Mouse (Mus musculus): Measurements from ENCODE around the gene BC005537. TPM values are rescaled to one million over a fixed set of nuclear protein-coding genes. Genes with fewer than 3 reads are reported as not detected.

Gene BC005537
- polyA plus RNA-seq, 1 experiment from 2014 or later = 10.6 TPM

GRCm38 (mm10) chr13:24806079-24806478, 4.6 kb downstream of the BC005537 start:
- peaks cover 59% of the 10 kb centered on the region for H3K36me3 ChIP-seq (replicated peaks; ENCODE audit: insufficient read depth, low read length)

DNA sequence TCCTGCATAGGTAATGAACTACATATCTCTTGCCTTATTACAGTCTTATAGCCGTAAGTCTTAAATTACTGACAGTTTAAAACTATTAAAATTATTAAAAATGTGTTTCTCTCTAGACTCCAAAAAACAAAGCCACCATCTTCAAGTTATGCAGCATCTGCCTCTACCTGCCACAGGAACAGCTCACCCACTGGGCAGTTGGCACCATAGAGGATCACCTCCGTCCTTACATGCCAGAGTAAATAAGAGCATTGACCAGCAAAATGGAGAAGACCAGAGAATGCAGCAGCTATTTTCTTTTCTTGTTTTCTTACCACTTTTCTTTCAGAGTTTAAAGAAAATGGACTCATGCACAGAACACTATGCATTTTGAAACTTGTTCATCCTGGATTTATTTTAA, 11.1 kb downstream of the BC005537 start:
- Histone ChIP-seq H3K4me2 (ENCODE audit: low read depth, low read length) (no peak overlapping the region), H3K4me1 (ENCODE audit: insufficient read depth) (no peaks in the 10 kb centered on the region), H3K27ac (ENCODE audit: low read depth) (no peak overlapping the region), H3K27me3 (ENCODE audit: insufficient read depth, low read length) (no peaks in the 10 kb centered on the region), H3K4me3 (ENCODE audit: low read depth, low read length) (no peak overlapping the region), H3K36me3 (replicated peaks; ENCODE audit: insufficient read depth, low read length) (peaks cover 75% of the 10 kb centered on the region), H3K9ac (replicated peaks) (no peak overlapping the region), H3K9me3 (ENCODE audit: low read length) (no peaks in the 10 kb centered on the region)
- 89% methylated on average over 2 of the region's 2 CpGs for WGBS (ENCODE audit: insufficient replicate concordance)
- DNase-seq (no peak), ATAC-seq (no peak)
- no peak for TF ChIP-seq CTCF (IDR thresholded peaks at IDR 0.05; ENCODE audit: low read depth)
- TF ChIP-seq EP300 (IDR thresholded peaks at IDR 0.05; ENCODE audit: low read depth) = no peak

More at GRCm38 (mm10) chr13:24806079-24806478, 4.6 kb downstream of the BC005537 start:
- Histone ChIP-seq H3K27me3 (ENCODE audit: insufficient read depth, low read length) (no peaks in the 10 kb centered on the region), H3K27ac (ENCODE audit: low read depth) (peak overlapping the region; percentile 37; the same call in 1 of the 2 replicates), H3K4me3 (ENCODE audit: low read depth, low read length) (no peak overlapping the region), H3K4me2 (ENCODE audit: low read depth, low read length) (no peak overlapping the region), H3K9ac (replicated peaks) (no peak overlapping the region), H3K4me1 (ENCODE audit: insufficient read depth) (peaks cover 12% of the 10 kb centered on the region), H3K9me3 (ENCODE audit: low read length) (no peaks in the 10 kb centered on the region)
- TF ChIP-seq CTCF (IDR thresholded peaks at IDR 0.05; ENCODE audit: low read depth) = no peak
- TF ChIP-seq EP300 (IDR thresholded peaks at IDR 0.05; ENCODE audit: low read depth) = no peak
- no peak for ATAC-seq
- peak; percentile 59 for DNase-seq

- Histone ChIP-seq H3K4me1 (ENCODE audit: insufficient read depth) (no peaks in the 10 kb centered on the region), H3K9me3 (ENCODE audit: low read length) (no peaks in the 10 kb centered on the region), H3K27ac (ENCODE audit: low read depth) (no peak overlapping the region), H3K4me2 (ENCODE audit: low read depth, low read length) (no peak overlapping the region), H3K9ac (replicated peaks) (no peak overlapping the region), H3K4me3 (ENCODE audit: low read depth, low read length) (no peak overlapping the region), H3K36me3 (replicated peaks; ENCODE audit: insufficient read depth, low read length) (peaks cover 62% of the 10 kb centered on the region), H3K27me3 (ENCODE audit: insufficient read depth, low read length) (no peaks in the 10 kb centered on the region)
- WGBS (ENCODE audit: insufficient replicate concordance) = 97% methylated on average over 1 of the region's 1 CpGs
- ATAC-seq = no peak
- no peak for TF ChIP-seq CTCF (IDR thresholded peaks at IDR 0.05; ENCODE audit: low read depth)
- no peak for TF ChIP-seq EP300 (IDR thresholded peaks at IDR 0.05; ENCODE audit: low read depth)
- no peak for DNase-seq
Measured at GRCm38 (mm10) chr13:24814616-24815015, 13.2 kb downstream of the BC005537 start.

DNA sequence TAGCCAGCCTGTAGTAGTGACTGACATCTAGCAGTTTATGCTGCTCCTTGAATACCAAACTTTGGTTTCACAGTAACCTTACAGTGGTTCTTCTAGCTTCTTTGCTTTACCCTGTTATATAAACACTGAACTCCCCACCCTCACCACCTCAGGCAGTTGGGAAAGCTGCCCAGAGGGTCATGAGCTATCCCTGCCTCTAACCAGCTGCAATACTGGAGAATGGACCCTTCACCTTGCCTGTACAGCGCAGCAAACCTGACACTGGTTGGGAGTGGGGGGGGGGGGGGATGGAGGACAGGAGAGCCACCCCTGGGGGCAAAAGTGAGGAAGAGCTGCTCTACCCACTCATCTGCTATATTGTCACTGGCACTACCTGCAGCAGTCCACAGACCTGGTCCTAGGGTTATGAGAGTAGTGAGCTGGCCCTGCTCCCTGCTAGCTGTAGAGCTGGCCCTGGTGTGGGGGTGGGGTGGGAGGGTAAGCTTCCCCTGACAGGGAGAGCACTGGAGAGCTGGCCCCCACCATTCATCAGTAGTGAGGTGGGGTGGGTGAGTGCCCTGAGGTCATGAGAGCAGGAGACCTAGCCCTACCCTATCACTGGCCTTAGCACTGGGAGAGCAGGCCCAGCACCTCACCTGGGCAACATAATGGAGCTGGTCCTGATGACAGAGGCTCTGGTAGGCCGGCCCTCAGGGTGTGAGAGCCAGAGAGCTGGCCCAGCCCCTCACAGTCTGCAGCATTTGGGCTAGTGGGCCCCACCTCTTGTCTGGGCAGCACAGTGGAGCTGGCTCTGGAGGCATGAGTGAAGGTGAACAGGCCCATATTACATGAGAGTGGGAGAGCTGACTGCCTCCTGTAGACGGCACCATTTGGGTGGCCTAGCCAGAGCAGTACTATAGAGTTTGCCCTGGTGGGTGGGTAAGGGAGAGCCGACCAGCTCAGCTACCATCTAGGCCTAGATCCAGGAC, 15.0 kb downstream of the BC005537 start:
- no peaks in the 10 kb centered on the region for H3K9me3 ChIP-seq (ENCODE audit: low read length)
- H3K4me1 ChIP-seq (ENCODE audit: insufficient read depth) = no peaks in the 10 kb centered on the region
- WGBS (ENCODE audit: insufficient replicate concordance) = 71% methylated on average over 4 of the region's 4 CpGs
- no peak overlapping the region for H3K27ac ChIP-seq (ENCODE audit: low read depth)
- no peak overlapping the region for H3K9ac ChIP-seq (replicated peaks)
- H3K27me3 ChIP-seq (ENCODE audit: insufficient read depth, low read length) = no peaks in the 10 kb centered on the region
- H3K4me3 ChIP-seq (ENCODE audit: low read depth, low read length) = no peak overlapping the region
- peaks cover 49% of the 10 kb centered on the region for H3K36me3 ChIP-seq (replicated peaks; ENCODE audit: insufficient read depth, low read length)
- TF ChIP-seq CTCF (IDR thresholded peaks at IDR 0.05; ENCODE audit: low read depth) = no peak
- no peak for TF ChIP-seq EP300 (IDR thresholded peaks at IDR 0.05; ENCODE audit: low read depth)
- H3K4me2 ChIP-seq (ENCODE audit: low read depth, low read length) = no peak overlapping the region
- ATAC-seq (peak; percentile 65), DNase-seq (peak; percentile 30)

- WGBS (ENCODE audit: insufficient replicate concordance) = 56% methylated on average over 1 of the region's 1 CpGs
- Histone ChIP-seq H3K9ac (replicated peaks) (no peak overlapping the region), H3K27ac (ENCODE audit: low read depth) (no peak overlapping the region), H3K4me2 (ENCODE audit: low read depth, low read length) (no peak overlapping the region), H3K4me1 (ENCODE audit: insufficient read depth) (no peaks in the 10 kb centered on the region), H3K36me3 (replicated peaks; ENCODE audit: insufficient read depth, low read length) (peaks cover 21% of the 10 kb centered on the region), H3K27me3 (ENCODE audit: insufficient read depth, low read length) (no peaks in the 10 kb centered on the region), H3K4me3 (ENCODE audit: low read depth, low read length) (no peak overlapping the region), H3K9me3 (ENCODE audit: low read length) (no peaks in the 10 kb centered on the region)
- DNase-seq = no peak
- no peak for TF ChIP-seq CTCF (IDR thresholded peaks at IDR 0.05; ENCODE audit: low read depth)
- TF ChIP-seq EP300 (IDR thresholded peaks at IDR 0.05; ENCODE audit: low read depth) = no peak
- no peak for ATAC-seq
Measured at GRCm38 (mm10) chr13:24819931-24820330, 18.5 kb downstream of the BC005537 start.

- H3K9ac ChIP-seq (replicated peaks) = no peak overlapping the region
- H3K4me2 ChIP-seq (ENCODE audit: low read depth, low read length) = no peak overlapping the region
- H3K4me3 ChIP-seq (ENCODE audit: low read depth, low read length) = no peak overlapping the region
- no peaks in the 10 kb centered on the region for H3K27me3 ChIP-seq (ENCODE audit: insufficient read depth, low read length)
- TF ChIP-seq CTCF (IDR thresholded peaks at IDR 0.05; ENCODE audit: low read depth) (no peak), EP300 (IDR thresholded peaks at IDR 0.05; ENCODE audit: low read depth) (no peak)
- H3K9me3 ChIP-seq (ENCODE audit: low read length) = no peaks in the 10 kb centered on the region
- no peak for DNase-seq
- H3K27ac ChIP-seq (ENCODE audit: low read depth) = no peak overlapping the region
- WGBS (ENCODE audit: insufficient replicate concordance) = 80% methylated on average over 16 of the region's 16 CpGs
- H3K36me3 ChIP-seq (replicated peaks; ENCODE audit: insufficient read depth, low read length) = peaks cover 11% of the 10 kb centered on the region; the same call in 1 of the 2 replicates
- H3K4me1 ChIP-seq (ENCODE audit: insufficient read depth) = no peaks in the 10 kb centered on the region
- no peak for ATAC-seq
Measured at GRCm38 (mm10) chr13:24822663-24823343, 21.3 kb downstream of the BC005537 start.
